In the genomic region with DNA sequence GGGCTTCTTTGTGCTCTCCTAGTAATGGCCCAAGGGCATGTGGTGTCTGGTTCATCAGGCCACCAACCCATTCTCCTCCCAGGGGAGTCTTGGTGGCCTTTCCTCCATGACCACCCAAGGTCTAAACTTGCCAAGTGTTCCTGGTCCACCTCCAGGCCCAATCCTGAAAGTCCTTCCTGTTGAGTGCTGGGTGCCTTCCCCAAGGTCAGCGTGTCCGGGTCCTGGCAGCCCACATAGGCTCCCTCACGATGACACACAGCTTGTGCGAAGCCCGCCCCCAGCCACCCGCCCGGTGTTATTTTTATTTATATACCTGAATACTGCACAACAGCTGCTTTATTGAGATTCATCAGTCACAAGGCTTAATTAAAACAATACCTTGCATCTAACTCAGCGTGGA, we compare ENCODE assay signal across 12 mouse cellular contexts.
"Had no signal": no experiment of that assay in that cellular context is flagged by ENCODE, and none has a peak within 500 bp of the region (broad histone marks: within the 10 kb centered on the region; RNA-seq: fewer than 3 reads in every experiment).

No protein-coding gene starts in this region.

- DNase-seq: lung, adult 18-20 months; lung, embryonic 14.5 days; lung, postnatal 10 days; lung, postnatal 4 days; midbrain, embryonic 14.5 days; retina, postnatal 1 day; right cerebral cortex, adult 18-20 months; right cerebral cortex, postnatal 25 days; right cerebral cortex, postnatal 4 days; spleen, adult 18-20 months; thymus, adult 18-20 months; thymus, postnatal 36 days had no signal
